ENCODE assay signal across 9 mouse cellular contexts in genomic region chr8:80807807-80808505, GRCm38 (mm10).
DNase-seq lines count a peak whose midpoint lies in the region; ATAC-seq lines count a peak whose summit lies in the region.
"Had no signal": no experiment of that assay in that cellular context is flagged by ENCODE, and none has a peak within 500 bp of the region (broad histone marks: within the 10 kb centered on the region; RNA-seq: fewer than 3 reads in every experiment).

No protein-coding gene starts in this region.

- H3K27me3 ChIP-seq in heart, embryonic 13.5 days (replicated peaks): no peaks in the 10 kb centered on the region
- H3K27me3 ChIP-seq in hindbrain, embryonic 10.5 days (ENCODE audit: insufficient read depth, poor library complexity, severe bottlenecking): no peaks in the 10 kb centered on the region
- H3K27me3 ChIP-seq in midbrain, embryonic 15.5 days (replicated peaks): no peaks in the 10 kb centered on the region
- H3K27me3 ChIP-seq: CH12.LX had no signal

- no peak overlapping the region for H3K4me3 ChIP-seq in heart, embryonic 13.5 days
- no peak overlapping the region for H3K4me3 ChIP-seq in hindbrain, embryonic 10.5 days
- H3K4me3 ChIP-seq in midbrain, embryonic 15.5 days: no peak overlapping the region

- H3K36me3 ChIP-seq in heart, embryonic 13.5 days: peaks cover 3% of the 10 kb centered on the region; the same call in 1 of the 2 replicates
- H3K36me3 ChIP-seq in hindbrain, embryonic 10.5 days: no peaks in the 10 kb centered on the region
- H3K36me3 ChIP-seq in midbrain, embryonic 15.5 days (replicated peaks): no peaks in the 10 kb centered on the region

- peaks cover 90% of the 10 kb centered on the region for H3K4me1 ChIP-seq in heart, embryonic 13.5 days
- H3K4me1 ChIP-seq in hindbrain, embryonic 10.5 days (replicated peaks): peaks cover 58% of the 10 kb centered on the region
- peaks cover 12% of the 10 kb centered on the region; the same call in 1 of the 2 replicates for H3K4me1 ChIP-seq in midbrain, embryonic 15.5 days

- H3K9me3 ChIP-seq in heart, embryonic 13.5 days: no peaks in the 10 kb centered on the region
- H3K9me3 ChIP-seq in hindbrain, embryonic 10.5 days: no peaks in the 10 kb centered on the region
- H3K9me3 ChIP-seq in midbrain, embryonic 15.5 days: no peaks in the 10 kb centered on the region

- intact Hi-C loops in heart, postnatal 10 days (cut with DNase I): no loop called here

- H3K27ac ChIP-seq in heart, embryonic 13.5 days (replicated peaks): peak overlapping the region; percentile 85
- peak overlapping the region; percentile 78 for H3K27ac ChIP-seq in hindbrain, embryonic 10.5 days
- H3K27ac ChIP-seq in midbrain, embryonic 15.5 days: peak overlapping the region; percentile 45

- no peak for DNase-seq in heart, postnatal 10 days
- DNase-seq in embryo, embryonic 10 days (ENCODE audit: low spot score): peak; percentile 41
- DNase-seq in hindbrain, embryonic 10.5 days (ENCODE audit: low spot score): no peak
- DNase-seq in cerebellum, postnatal 36 days: no peak
- DNase-seq in c-Kit-positive CD71-positive TER-119-positive erythroid progenitor cells, embryonic 14.5 days (ENCODE audit: low spot score): no peak
- DNase-seq in thymus, adult 18-20 months: no peak

- H3K9ac ChIP-seq in heart, embryonic 13.5 days: peak overlapping the region; percentile 66
- no peak overlapping the region for H3K9ac ChIP-seq in midbrain, embryonic 15.5 days

- H3K4me2 ChIP-seq in heart, embryonic 13.5 days: peak overlapping the region; percentile 42
- 0 out of 2 replicates have a peak overlapping the region, but pooled peaks have one; percentile 8 for H3K4me2 ChIP-seq in midbrain, embryonic 15.5 days

- ATAC-seq in heart, embryonic 13.5 days (ENCODE audit: extremely low read depth, insufficient number of reproducible peaks, low FRiP score, low TSS enrichment): no peak
- ATAC-seq in midbrain, embryonic 15.5 days (replicated peaks): 0 out of 2 replicates have a peak, but pooled peaks have one; percentile 43

- WGBS in heart, embryonic 13.5 days: 48% methylated on average over 13 of the region's 13 CpGs
- WGBS in hindbrain, embryonic 10.5 days: 53% methylated on average over 13 of the region's 13 CpGs
- WGBS in midbrain, embryonic 15.5 days: 24% methylated on average over 13 of the region's 13 CpGs
